Mouse (Mus musculus) adrenal gland, adult 2 months (tissue): ENCODE measurements at regions not wholly inside any gene's neighbourhood (a gene's known extent, or its start where the extent isn't known, plus 50 kb on each side); places are given as distances from the start of the nearest gene placed in this dataset.

ENCODE experiments used
- DNase-seq: peaks from one replicate; pipeline ENCODE4 v3.0.0; 2021

DNA sequence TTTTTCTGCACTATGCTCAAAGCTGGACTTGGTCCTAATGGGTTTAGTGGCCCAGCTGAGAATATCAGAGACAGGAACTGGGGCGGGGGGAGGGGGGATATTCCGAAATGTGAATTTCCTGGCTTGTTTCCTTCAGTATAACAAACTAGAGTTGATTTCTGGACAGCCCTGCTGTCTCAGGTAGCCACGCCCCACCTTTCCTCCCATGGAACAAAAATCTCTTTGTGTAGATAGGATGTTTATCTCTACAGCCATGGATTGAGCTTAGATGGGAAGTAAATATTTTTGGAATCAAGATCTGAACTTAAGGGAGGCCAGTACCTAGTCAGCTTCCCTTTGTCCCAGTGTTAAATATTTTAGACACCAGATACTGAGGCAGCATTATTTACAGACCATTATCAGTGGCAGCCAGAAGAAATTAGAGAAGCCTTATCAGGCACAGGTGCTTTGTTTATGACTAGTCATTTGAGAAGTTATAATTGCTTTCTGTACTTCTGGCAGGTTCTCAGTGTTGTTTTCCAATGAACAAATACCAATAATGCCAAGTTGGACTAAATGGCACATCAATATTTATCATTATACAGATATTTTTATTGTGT is 84.7 kb upstream of the A1bg start:
- peak; percentile 19 for DNase-seq

DNA sequence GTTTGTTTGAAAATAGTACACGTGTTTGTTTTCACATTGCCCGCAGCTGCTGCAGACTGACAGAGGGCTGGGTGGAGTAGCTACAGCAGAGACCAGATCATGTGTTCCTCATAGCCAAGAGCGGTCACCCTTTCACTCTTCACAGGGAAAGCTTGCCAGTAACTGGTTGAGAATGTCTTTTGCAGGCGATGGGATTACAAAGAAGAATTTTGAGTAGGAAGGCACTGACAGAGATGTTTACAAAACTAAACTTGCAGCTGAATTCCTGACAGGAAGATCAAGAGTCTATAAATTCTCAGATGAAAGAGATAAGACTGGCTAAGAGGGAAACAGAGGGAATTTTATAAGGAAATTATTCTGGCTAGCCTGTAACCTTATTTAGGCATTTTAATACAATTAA is 83.8 kb upstream of the A1bg start:
- DNase-seq, result peak; percentile 31

DNA sequence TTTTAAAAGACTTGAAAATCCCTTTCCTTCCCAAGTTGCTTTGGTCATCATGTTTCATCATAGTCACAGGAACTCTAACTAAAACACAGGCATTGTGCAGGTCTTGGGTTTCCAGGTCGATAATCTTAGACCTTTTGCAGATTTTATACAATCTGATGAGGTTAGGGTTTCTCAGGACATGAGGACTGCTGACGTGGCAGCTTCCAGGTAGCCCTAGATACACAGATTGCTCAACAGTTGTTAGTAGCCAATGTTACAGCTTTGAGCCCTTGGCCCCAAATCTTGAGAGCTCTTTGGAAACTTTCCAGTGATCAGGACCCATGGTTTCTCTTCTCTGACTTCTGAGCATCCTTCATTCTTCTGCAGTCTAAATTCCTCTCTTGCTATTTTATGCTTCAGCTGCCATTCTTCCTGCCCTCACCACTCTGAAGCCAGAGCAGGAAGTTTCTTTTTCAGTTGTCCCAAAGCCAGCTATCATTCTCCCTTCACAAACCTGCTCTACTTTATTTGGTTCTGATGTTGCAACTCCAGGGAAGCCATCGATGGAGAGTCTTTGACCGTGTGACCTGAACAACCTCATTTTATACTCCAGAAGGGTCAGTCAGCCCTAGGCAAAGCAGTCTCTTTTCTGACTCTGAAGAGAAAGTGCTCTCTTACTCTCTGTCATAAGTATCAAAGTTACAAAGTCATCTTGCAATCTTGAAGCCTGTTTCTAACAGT is 71.3 kb upstream of the A1bg start:
- no peak for DNase-seq

GRCm38 (mm10) chr15:60993394-60993793 is 70.6 kb upstream of the A1bg start:
- no peak for DNase-seq

DNA sequence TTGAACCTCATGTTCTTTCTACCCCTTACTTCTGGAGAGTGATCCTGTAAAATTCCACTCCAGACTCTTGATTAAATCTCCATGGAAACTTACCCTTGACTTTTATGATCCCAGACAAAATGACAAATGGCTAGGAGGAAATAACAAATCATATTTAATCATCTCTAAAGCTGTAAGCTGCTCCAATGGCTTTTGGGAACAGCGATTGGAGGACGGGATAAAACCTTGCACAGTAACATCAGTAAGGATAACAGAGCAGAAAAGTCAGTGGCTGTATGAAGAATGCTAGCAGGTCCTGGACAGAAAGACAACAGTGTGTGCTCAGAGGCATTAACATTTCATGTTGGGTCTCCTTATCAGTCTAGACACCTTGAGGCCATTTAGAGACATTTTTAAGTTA is 59.8 kb upstream of the A1bg start:
- peak; percentile 58 for DNase-seq
